Mouse (Mus musculus) frontal cortex, postnatal 25 days (tissue): ENCODE measurements around the gene Foxd2.
A peak's percentile ranks its signal among the peaks of the same experiment; 100 is the strongest.

ENCODE experiments used
- DNase-seq, 2 experiments: peaks; one replicate each; pipeline ENCODE4 v3.0.0; 2022; ENCODE audit warnings: low spot score in 2 of 2

Foxd2 gene

GRCm38 (mm10) chr4:114908829-114909601 lies at the start of gene Foxd2:
Gene Foxd2, minus strand, starts transcription at chr4:114908873.
- no peak for DNase-seq

DNA sequence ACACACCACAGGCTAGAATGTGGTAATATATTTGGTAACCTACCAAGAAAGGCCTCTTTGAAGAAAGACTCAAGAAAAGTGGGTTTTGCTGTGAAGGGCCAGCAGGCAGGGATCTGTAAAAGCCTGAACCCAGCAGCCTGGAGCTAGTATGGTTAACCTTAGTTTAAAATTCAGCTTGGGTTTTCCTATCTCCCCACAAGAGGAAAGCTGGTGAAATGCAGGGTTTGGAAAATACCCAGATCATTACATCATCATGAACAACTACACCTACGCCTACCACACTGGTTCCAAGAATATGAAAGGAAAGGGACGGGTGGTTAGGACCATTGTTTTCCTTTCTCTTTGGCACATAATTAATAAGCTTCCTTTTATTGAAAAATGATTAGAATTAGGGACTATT lies 49.6 kb upstream of the Foxd2 start:
- no peak for DNase-seq

DNA sequence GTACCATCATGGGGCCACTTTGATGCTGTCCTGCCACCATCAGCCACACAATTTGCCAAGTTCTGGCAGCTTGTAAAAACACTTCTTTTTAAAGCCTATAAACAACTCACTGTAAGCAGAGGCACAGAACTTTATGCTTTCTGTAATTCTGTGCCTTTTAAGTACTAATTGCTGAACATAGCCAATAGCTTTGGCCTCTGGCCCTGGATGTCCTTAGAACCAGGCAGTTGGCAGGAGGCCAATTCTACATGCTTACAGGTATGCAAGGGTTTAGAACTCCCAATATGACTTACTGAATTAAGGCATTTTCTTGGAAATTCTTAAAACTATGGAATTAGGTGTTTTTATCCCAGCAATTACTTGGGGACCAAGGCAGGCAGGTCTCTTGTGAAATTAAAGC lies 48.7 kb upstream of the Foxd2 start:
- DNase-seq: no peak

DNA sequence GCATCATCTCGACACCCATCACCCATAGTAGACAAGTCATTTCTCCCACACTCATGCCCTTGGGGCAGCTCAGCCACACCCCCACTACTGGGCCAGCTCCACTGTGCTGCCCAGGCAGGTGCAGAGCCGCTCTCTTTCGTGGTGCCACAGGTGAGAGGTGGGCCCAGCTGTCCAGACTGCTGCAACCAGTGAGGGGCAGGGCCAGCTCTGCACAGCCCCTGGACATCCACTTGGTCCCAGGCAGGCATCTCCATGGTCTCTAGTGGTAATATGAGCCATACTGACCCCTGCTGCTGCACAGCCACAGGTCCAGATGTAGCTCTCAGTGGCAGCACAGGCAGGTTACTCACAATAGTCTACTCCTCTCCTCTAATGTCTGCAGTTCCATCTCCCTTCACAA lies 44.5 kb upstream of the Foxd2 start:
- no peak for DNase-seq

DNA sequence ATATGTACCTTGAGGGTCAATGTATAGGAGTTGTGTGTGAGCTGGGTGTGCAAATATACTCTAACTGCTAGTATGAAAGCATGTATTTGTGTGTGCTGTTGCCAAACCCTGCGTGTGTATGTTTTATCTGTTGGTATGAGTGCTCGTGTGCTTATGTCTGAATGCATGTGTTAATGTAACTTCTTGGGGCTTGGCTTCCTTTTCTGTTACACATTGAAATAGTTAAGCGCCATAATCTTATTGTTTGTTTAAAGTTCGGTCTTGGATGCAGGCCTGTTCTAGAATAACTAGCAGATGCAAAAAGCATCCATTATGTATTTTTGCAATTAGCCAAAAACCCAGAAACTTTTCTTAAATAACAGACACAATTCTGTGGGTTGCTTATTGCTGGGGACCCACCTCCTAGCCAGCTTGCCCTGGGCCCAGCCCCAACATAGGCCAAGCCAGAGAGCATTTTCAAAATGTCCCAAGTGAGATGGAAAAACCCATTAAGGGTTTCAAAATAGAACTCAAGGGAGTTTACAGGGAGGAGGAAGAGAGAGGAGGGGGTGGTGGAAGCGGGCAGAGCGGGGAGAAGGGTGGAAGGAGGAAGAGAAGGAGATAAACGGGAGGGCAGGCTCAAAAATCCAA lies 39.3 kb upstream of the Foxd2 start:
- DNase-seq: no peak

- peak; percentile 87 to 88 for DNase-seq
Observed at GRCm38 (mm10) chr4:114947395-114947794, 38.7 kb upstream of the Foxd2 start.

DNA sequence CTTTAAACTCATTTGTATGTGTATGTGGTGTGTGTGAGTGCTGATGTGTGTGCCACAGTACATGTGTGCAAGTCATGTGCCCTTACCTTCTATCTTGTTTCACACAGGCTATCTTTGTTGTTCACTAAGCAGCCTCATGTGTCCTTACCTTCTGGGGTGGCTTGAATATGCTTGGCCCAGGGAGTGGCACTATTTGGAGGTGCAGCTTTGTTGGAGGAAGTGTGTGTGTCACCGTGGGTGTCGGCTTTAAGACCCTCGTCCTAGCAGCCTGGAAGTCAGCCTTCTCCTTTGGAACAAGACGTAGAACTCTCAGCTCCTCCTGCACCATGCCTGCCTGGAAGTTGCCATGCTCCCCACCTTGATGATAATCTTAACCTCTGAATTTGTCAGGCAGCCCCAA lies 37.7 kb upstream of the Foxd2 start:
- no peak for DNase-seq

GRCm38 (mm10) chr4:114945021-114945420 lies 36.3 kb upstream of the Foxd2 start:
- DNase-seq: no peak

GRCm38 (mm10) chr4:114942583-114942982 lies 33.9 kb upstream of the Foxd2 start:
- DNase-seq: no peak

GRCm38 (mm10) chr4:114942112-114942511 lies 33.4 kb upstream of the Foxd2 start:
- no peak for DNase-seq

DNA sequence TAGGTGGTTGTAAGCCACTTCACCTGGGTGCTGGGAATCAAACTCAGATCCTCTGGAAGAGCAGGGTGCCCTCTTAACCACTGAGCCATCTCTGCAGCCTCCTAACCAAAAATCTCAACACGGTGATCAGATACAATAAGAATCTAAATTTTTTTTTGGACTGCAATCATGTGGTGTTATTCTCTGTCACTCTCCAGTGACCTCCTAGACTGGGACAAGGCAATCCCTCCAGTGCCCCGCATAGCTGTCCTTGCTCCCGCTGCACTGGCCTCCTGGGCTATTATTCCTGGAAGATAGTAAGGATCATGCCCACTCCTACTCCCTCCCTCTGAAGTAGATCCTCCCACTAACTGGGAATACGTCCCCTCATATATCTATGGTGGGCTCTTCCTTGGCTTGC lies 32.6 kb upstream of the Foxd2 start:
- no peak for DNase-seq

DNA sequence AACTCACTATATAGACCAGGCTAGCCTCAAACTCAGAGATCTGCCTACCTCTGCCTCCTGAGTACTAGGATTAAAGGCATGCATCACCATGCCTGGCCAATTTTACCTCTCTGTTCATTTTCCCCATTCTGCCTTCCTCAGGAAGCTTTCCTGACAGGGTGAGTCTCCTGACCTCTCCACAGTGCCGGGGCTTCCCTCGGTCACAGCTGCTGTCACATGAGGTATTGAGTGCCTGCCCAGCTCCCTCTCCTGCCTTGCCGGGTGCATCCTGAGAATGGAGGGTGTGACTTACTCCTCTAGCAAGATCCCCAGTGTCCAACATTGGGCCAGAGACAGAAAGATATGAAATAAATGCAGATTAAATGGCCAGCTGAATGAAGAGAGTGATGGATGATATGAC lies 29.6 kb upstream of the Foxd2 start:
- DNase-seq: no peak

DNA sequence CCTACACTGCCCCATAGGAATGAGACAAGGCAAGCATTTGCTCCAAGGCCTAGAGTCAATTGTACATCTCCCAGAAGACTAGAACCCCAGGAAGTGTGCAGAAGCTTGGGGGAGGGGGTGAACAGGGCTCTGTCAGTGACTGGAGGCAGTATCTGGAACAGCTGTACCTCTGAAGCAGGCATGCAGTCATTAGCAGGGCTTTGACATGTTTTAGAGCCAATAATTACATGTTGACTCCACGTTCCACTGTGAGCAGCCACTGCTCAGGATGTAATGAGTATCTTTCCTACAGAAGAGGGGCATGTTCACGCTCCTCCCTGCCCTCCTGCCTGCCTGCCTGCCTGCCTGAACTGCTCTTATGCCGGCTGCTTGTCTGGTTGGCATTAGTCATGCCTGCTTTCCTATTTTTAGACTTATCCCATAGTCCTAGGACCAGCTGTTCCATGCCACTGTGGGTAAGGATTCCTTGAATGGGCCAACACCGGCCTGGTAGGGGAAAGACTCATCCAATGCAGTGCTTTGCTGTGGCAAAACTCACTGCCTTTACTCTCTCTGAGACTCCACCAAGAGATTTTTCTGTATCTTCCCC lies 28.9 kb upstream of the Foxd2 start:
- no peak for DNase-seq

- no peak for DNase-seq
Observed at GRCm38 (mm10) chr4:114934188-114934587, 25.5 kb upstream of the Foxd2 start.

DNA sequence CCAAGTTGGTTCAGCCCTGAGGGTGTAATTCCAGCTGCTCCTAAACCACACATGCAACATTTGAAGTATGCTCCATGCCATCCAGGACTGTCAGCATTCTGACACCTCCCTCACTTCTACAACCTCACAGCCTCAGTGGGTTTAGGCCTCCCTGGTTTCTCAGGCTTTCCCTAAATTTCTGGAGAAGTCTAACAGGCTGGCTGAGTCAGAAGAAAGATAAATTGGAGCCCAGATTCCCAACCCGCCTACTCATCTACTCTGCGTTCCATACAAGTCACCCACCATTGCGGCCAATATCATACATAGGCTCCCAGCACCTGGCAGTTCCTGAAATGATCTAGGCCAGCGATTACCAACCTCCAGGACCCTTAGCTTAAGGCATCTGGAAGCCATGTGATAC lies 24.1 kb upstream of the Foxd2 start:
- no peak for DNase-seq

DNA sequence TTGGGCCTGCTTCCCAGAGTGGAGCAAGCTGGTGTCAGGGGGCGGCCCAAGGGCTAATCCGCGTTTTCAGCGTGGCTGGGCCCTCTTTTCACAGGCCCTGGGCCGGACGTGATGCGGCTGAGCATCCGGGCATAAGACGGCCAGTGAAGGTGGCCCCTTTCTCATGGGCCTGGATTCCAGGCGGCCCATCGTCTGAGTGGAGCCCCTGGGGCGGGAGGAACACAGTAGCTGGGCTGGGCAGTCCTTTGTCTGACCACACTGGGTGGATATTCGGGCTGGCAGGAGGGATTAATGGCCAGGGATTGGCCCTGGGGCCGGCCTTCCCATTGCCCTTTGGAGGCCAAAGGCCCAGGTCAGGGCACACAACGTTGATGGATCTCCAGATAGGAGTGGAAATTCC lies 20.5 kb upstream of the Foxd2 start:
- DNase-seq: no peak

DNA sequence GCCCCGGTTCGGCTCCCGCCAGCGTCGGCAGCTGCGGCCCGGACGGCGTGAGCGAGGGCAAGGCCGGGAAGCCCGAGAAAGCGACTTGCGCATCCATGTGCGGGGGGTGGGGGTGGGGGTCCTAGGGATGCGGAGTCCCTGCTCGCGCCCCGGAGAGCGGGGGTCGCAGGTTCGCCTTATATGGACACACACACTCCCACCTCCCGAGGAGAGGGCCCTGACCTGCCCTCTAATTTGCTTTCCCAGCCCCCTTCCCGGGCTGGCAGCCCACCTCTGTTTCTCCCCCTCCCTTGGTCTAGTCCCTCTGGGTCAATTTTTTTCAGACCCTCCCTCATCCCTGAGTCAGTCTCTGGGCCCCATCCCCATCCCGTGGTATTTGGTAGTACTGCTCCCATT lies 17.2 kb upstream of the Foxd2 start, which contains the start of gene Foxe3:
Foxe3 (minus strand) TSS at position 97 of the 396 bp plus-strand sequence.
- no peak for DNase-seq

GRCm38 (mm10) chr4:114924971-114925916 lies 16.6 kb upstream of the Foxd2 start:
- no peak for DNase-seq

- DNase-seq: no peak
Observed at GRCm38 (mm10) chr4:114917091-114917490, 8.4 kb upstream of the Foxd2 start.

DNA sequence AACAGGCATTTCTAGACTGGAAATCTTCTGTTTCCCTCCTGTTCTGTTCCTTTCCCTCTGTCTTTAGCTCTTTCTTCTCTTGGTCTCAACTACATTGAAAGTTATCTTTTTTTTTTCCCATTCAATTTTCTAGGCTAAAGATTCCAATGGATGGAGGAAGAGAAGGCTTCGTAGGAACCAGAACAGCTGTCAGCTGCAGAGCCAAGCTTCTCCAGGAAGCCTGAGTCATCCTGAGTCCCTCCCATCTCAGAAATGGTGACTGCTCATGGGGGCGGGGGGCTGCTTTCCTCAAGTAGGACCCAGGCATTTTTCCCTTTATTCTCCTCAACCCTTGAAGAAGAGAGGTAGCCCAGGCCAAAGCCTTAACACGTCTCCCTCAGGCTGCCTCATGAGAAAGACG lies 7.4 kb upstream of the Foxd2 start:
- DNase-seq: no peak

GRCm38 (mm10) chr4:114913594-114913962 lies 4.9 kb upstream of the Foxd2 start:
- no peak for DNase-seq
